Mouse (Mus musculus) bone marrow, adult 2 months (tissue): ENCODE measurements around the gene Acot13. TPM values are rescaled to one million over a fixed set of nuclear protein-coding genes. Genes with fewer than 3 reads are reported as not detected.
A peak's percentile ranks its signal among the peaks of the same experiment; 100 is the strongest.

Source experiments
- H3K27ac ChIP-seq: fragments of 200-500 bp; 2 replicates; pipeline ENCODE4 v1.5.1; 2012; ENCODE audit warnings: low read depth, mild to moderate bottlenecking, control low read depth, inconsistent platforms, low read length; ENCODE audit not compliant: control insufficient read depth, poor library complexity, insufficient read depth
- H3K4me1 ChIP-seq: fragments of 200-500 bp; 2 replicates; pipeline ENCODE4 v1.6.1; 2011; ENCODE audit warnings: low read length; ENCODE audit not compliant: control insufficient read depth, insufficient read depth
- H3K4me3 ChIP-seq: fragments of 200-500 bp; replicated peaks from 2 replicates; pipeline ENCODE3; 2011; ENCODE audit warnings: mild to moderate bottlenecking, low read depth, low read length, control low read depth; ENCODE audit not compliant: control insufficient read depth
- CTCF ChIP-seq: fragments of 200-500 bp; IDR thresholded peaks from 2 replicates; pipeline ENCODE4 v1.5.1; 2011; ENCODE audit warnings: low read length, control low read depth; ENCODE audit not compliant: control insufficient read depth, insufficient read depth
- POLR2A ChIP-seq: fragments of 200-500 bp; IDR thresholded peaks from 2 replicates; pipeline ENCODE4 v1.6.1; 2011; ENCODE audit warnings: low read depth, mild to moderate bottlenecking, control low read depth, low read length, borderline replicate concordance; ENCODE audit not compliant: control insufficient read depth
- WGBS: fragments of 180-500 bp; shearing (Covaris S2); methylation state at CpG from one replicate; pipeline ENCODE4 v1.1.7; 2018; 5-methylcytosine and 5-hydroxymethylcytosine counted together
- polyA plus RNA-seq: library from polyadenylated mRNA; stranded (reverse); fragments of >200 nt; gene quantifications from 2 replicates; pipeline ENCODE4 v1.2.4, GENCODE M21; 2011; ENCODE audit warnings: low replicate concordance; ENCODE audit not compliant: missing spikeins, insufficient read depth, insufficient read length

Gene Acot13
- 19.8 and 37.3 TPM in 2 replicates for polyA plus RNA-seq

GRCm38 (mm10) chr13:24831353-24832130 lies at the start of gene Acot13, which contains the start of gene Tdp2:
Gene Acot13, minus strand, starts transcription at chr13:24831540.
Gene Tdp2, plus strand, starts transcription at chr13:24831679.
- Histone ChIP-seq H3K4me3 (peak within 1 kb of the TSS; percentile 98), H3K4me1 (no peaks in the 10 kb centered on the region), H3K27ac (peak within 1 kb of the TSS; percentile 96)
- TF ChIP-seq POLR2A, result peak; percentile 94
- peak; percentile 13; the same call in 1 of the 2 replicates for TF ChIP-seq CTCF
- under 1% methylated on average over 90 of the region's 90 CpGs for WGBS

DNA sequence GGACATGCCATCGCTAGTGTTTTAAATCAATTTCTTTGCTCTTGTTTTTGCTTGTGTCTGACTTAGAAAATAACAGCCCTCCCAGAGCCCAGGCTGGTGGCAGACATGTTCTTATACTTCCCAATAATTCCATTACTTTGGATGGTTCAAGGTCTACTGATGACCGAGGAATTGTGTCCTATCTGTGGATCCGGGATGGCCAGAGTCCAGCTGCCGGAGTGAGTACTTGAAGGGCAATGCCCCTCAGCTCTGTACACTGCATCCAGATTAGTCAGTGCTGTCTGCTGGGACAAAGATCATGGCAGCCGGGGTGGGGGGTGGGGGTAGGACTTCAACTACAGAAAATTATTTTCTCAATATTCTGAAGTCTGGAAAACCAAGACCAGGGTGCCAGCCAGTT lies 49.4 kb upstream of the Acot13 start:
- TF ChIP-seq CTCF, result no peak
- TF ChIP-seq POLR2A, result no peak
- Histone ChIP-seq H3K27ac (no peak overlapping the region), H3K4me1 (no peaks in the 10 kb centered on the region), H3K4me3 (no peak overlapping the region)
- 84% methylated on average over 5 of the region's 5 CpGs for WGBS

DNA sequence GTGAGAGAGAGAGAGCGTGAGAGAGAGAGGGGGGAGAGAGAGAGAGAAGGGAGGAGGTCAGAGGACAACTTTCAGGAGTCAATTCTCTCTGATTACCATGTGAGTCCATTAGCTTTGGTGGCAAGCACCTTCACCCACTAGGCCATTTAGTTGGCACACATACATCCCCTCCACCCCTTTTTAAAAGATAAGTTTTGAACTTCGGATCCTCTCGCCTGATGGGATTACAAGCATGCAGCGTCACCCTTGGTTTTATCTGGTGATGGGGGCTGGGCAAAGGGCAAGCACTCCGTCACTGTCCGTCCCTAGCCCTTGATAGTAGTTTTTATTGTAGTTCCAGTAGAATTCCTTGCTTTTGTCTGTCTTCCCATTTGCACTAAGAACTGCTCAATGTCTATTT lies 48.9 kb upstream of the Acot13 start:
- no peak for TF ChIP-seq CTCF
- TF ChIP-seq POLR2A, result no peak
- Histone ChIP-seq H3K27ac (no peak overlapping the region), H3K4me3 (no peak overlapping the region), H3K4me1 (no peaks in the 10 kb centered on the region)
- 78% methylated on average over 6 of the region's 6 CpGs for WGBS

DNA sequence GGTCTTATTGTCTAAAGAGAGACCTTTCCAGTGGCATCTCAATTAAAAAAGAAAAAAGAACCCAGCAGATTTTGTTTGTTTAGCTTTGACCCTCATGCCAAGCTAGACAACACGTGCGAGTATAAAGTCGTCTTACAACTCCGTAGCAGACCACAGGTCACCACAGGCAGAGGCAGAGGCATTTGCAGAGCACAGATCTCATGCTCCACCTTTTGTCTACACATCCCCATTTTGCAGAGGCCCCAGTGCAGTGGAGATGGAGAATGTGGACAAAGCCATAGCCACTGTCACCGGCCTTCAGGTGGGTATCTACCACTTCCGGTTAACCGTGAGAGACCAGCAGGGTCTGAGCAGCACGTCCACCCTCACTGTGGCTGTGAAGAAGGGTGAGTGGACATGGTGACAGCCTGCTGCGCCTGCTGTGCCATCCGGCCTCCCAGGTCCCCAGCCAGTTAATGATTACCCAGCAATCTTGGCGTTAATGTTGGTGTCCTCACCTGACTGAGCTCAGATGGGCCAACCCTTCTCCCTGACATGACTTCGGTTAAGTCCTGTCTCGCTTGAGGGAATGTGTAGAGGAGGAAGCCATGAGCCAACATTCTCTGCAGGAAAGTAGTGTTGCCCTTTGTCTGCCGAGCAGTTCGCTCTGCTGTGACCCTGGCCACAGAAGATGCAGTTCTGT lies 48.2 kb upstream of the Acot13 start:
- TF ChIP-seq POLR2A, result no peak
- Histone ChIP-seq H3K4me3 (no peak overlapping the region), H3K4me1 (no peaks in the 10 kb centered on the region), H3K27ac (no peak overlapping the region)
- 85% methylated on average over 15 of the region's 15 CpGs for WGBS

GRCm38 (mm10) chr13:24868233-24868632 lies 36.9 kb upstream of the Acot13 start:
- no peak overlapping the region for H3K4me3 ChIP-seq
- H3K27ac ChIP-seq, result no peak overlapping the region
- TF ChIP-seq CTCF, result no peak
- no peak for TF ChIP-seq POLR2A
- peaks cover 2% of the 10 kb centered on the region for H3K4me1 ChIP-seq
- WGBS, result 82% methylated on average over 7 of the region's 7 CpGs

DNA sequence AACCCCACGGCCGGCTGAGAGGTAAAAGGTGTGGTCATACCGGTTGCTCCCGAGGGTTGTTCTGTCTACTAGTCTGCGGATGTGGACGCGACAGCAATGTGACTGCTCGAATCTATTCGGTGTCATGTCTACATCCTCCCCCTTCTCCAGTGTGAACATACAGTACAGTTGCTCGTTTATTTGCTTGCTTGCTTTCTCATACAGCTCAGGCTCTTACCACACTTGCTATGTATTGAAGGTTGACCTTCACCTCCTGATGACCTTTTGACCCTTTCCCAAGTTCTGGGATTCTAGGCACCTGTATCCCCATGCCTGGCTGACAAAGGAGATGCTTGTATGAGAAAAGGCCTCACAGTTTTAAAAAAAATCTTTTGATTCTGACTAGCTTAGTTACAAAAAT lies 36.4 kb upstream of the Acot13 start:
- Histone ChIP-seq H3K4me1 (peaks cover 2% of the 10 kb centered on the region), H3K27ac (no peak overlapping the region), H3K4me3 (no peak overlapping the region)
- TF ChIP-seq CTCF (no peak), POLR2A (no peak)
- WGBS, result 92% methylated on average over 10 of the region's 10 CpGs

GRCm38 (mm10) chr13:24866430-24867402 lies 35.4 kb upstream of the Acot13 start:
- H3K4me3 ChIP-seq, result no peak overlapping the region
- WGBS, result 71% methylated on average over 9 of the region's 9 CpGs
- peak overlapping the region; percentile 61 for H3K27ac ChIP-seq
- no peak for TF ChIP-seq POLR2A
- peaks cover 2% of the 10 kb centered on the region for H3K4me1 ChIP-seq
